Comparison of ENCODE assay signal across 28 mouse cellular contexts in the genomic region with DNA sequence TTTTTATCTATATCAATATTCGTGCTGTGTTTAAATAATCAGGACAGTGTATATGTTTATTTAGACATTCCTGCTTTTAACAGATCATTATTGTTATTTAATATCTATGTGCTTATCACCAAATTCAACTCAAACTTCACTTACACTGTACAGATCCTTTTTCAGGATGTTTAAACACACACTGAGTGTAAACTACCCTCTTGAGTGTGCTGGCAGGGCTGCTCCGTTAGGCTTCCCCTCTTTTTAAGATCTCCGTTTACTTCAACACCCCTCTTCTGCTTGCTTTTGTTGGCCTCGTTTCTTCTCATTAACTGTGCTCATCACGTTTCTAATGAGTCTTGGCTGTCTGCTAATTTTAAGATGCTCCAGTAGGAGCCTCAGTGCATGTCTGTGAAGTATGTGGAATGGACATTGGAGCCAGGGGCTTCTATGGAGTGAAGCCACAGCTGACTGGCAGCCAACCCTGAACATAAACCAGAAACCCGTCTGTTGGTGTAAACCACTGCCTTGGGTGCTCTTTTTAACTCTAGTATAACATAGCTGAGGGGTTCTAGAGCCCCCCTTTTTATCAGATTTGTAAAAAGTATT.
A peak's percentile ranks its signal among the peaks of the same experiment; 100 is the strongest.
DNase-seq lines count a peak whose midpoint lies in the region; ATAC-seq and TF ChIP-seq lines count a peak whose summit lies in the region.
"Had no signal": no experiment of that assay in that cellular context is flagged by ENCODE, and none has a peak within 500 bp of the region (broad histone marks: within the 10 kb centered on the region; RNA-seq: fewer than 3 reads in every experiment).

No protein-coding gene starts in this region.

- H3K4me1 ChIP-seq in forebrain, embryonic 13.5 days = no peaks in the 10 kb centered on the region
- no peaks in the 10 kb centered on the region for H3K4me1 ChIP-seq in forebrain, embryonic 11.5 days (replicated peaks; ENCODE audit: control insufficient read depth, insufficient read depth, low read length)
- H3K4me1 ChIP-seq in liver, adult 2 months (ENCODE audit: control insufficient read depth, insufficient read depth, low read length) = no peaks in the 10 kb centered on the region
- no peaks in the 10 kb centered on the region for H3K4me1 ChIP-seq in liver, postnatal 0 days (ENCODE audit: insufficient read depth)
- peaks cover 2% of the 10 kb centered on the region; the same call in 1 of the 2 replicates for H3K4me1 ChIP-seq in lung, embryonic 16.5 days (replicated peaks; ENCODE audit: control insufficient read depth, insufficient read depth, low read length)
- H3K4me1 ChIP-seq: embryonic facial prominence, embryonic 13.5 days; hindbrain, embryonic 10.5 days; hindbrain, embryonic 13.5 days; intestine, embryonic 15.5 days had no signal

- intact Hi-C loops in heart, postnatal 25 days (cut with DNase I) = no loop called here

- TF ChIP-seq EP300 in liver, postnatal 0 days (IDR thresholded peaks at IDR 0.05; ENCODE audit: low read depth) = no peak

- H3K36me3 ChIP-seq in forebrain, embryonic 13.5 days (ENCODE audit: poor library complexity, severe bottlenecking) = no peaks in the 10 kb centered on the region
- no peaks in the 10 kb centered on the region for H3K36me3 ChIP-seq in forebrain, embryonic 11.5 days (ENCODE audit: control insufficient read depth, insufficient read depth, low read length)
- no peaks in the 10 kb centered on the region for H3K36me3 ChIP-seq in liver, adult 2 months (ENCODE audit: control insufficient read depth, insufficient read depth, low read length)
- H3K36me3 ChIP-seq in liver, postnatal 0 days (replicated peaks; ENCODE audit: insufficient read depth, low read length) = no peaks in the 10 kb centered on the region
- H3K36me3 ChIP-seq in lung, embryonic 16.5 days (ENCODE audit: control insufficient read depth, insufficient read depth, low read length) = no peaks in the 10 kb centered on the region
- H3K36me3 ChIP-seq: embryonic facial prominence, embryonic 13.5 days; forebrain, embryonic 10.5 days; G1E; hindbrain, embryonic 10.5 days; hindbrain, embryonic 13.5 days; intestine, embryonic 15.5 days had no signal

- TF ChIP-seq CTCF in liver, adult 2 months (IDR thresholded peaks at IDR 0.05; ENCODE audit: low read depth, low read length) = no peak
- no peak for TF ChIP-seq CTCF in liver, postnatal 0 days (IDR thresholded peaks at IDR 0.05; ENCODE audit: low read depth)

- 0 out of 2 replicates have a peak, but pooled peaks cover 2% of the 10 kb centered on the region for H3K27me3 ChIP-seq in forebrain, embryonic 13.5 days
- no peaks in the 10 kb centered on the region for H3K27me3 ChIP-seq in forebrain, embryonic 11.5 days (ENCODE audit: control insufficient read depth, insufficient read depth, low read length)
- no peaks in the 10 kb centered on the region; the same call in 1 of the 2 replicates for H3K27me3 ChIP-seq in liver, adult 2 months (ENCODE audit: control insufficient read depth, insufficient read depth, low read length)
- no peaks in the 10 kb centered on the region for H3K27me3 ChIP-seq in liver, postnatal 0 days (ENCODE audit: insufficient read depth, low read length)
- H3K27me3 ChIP-seq in lung, embryonic 16.5 days (ENCODE audit: control insufficient read depth, insufficient read depth, low read depth, low read length) = peaks cover 3% of the 10 kb centered on the region; the same call in 1 of the 2 replicates
- H3K27me3 ChIP-seq: CH12.LX; hindbrain, embryonic 13.5 days; intestine, embryonic 15.5 days had no signal

- 0 out of 2 replicates have a peak, but pooled peaks have one; percentile 19 for ATAC-seq in forebrain, embryonic 13.5 days
- ATAC-seq in forebrain, embryonic 11.5 days (replicated peaks; ENCODE audit: low FRiP score) = no peak
- ATAC-seq in liver, postnatal 0 days = no peak
- peak; percentile 91 for ATAC-seq in lung, embryonic 16.5 days (ENCODE audit: low read depth)
- ATAC-seq: hindbrain, embryonic 16.5 days; intestine, embryonic 15.5 days; Patski had no signal

- H3K4me2 ChIP-seq in forebrain, embryonic 13.5 days = no peak overlapping the region
- no peak overlapping the region for H3K4me2 ChIP-seq in forebrain, embryonic 11.5 days (ENCODE audit: low read depth, low read length, severe bottlenecking)
- no peak overlapping the region for H3K4me2 ChIP-seq in liver, postnatal 0 days (ENCODE audit: low read depth, low read length)
- no peak overlapping the region for H3K4me2 ChIP-seq in lung, embryonic 16.5 days (ENCODE audit: low read depth, low read length)
- H3K4me2 ChIP-seq: embryonic facial prominence, embryonic 13.5 days; heart, embryonic 11.5 days; hindbrain, embryonic 13.5 days; intestine, embryonic 15.5 days had no signal

- H3K79me2 ChIP-seq in liver, adult 2 months (ENCODE audit: control insufficient read depth, insufficient read depth, low read length) = no peaks in the 10 kb centered on the region

- H3K27ac ChIP-seq in forebrain, embryonic 13.5 days = no peak overlapping the region
- no peak overlapping the region for H3K27ac ChIP-seq in forebrain, embryonic 11.5 days (ENCODE audit: low read depth, low read length)
- H3K27ac ChIP-seq in liver, adult 2 months (replicated peaks; ENCODE audit: insufficient read depth, low read depth, low read length) = no peak overlapping the region
- no peak overlapping the region for H3K27ac ChIP-seq in liver, postnatal 0 days (ENCODE audit: low read depth)
- no peak overlapping the region for H3K27ac ChIP-seq in lung, embryonic 16.5 days (ENCODE audit: low read length)
- H3K27ac ChIP-seq: embryonic facial prominence, embryonic 13.5 days; forebrain, embryonic 10.5 days; hindbrain, embryonic 10.5 days; hindbrain, embryonic 13.5 days; intestine, embryonic 15.5 days had no signal

- H3K9me3 ChIP-seq in forebrain, embryonic 13.5 days (replicated peaks) = no peaks in the 10 kb centered on the region
- no peaks in the 10 kb centered on the region for H3K9me3 ChIP-seq in forebrain, embryonic 11.5 days (ENCODE audit: control insufficient read depth, low read length)
- H3K9me3 ChIP-seq in liver, postnatal 0 days (ENCODE audit: low read length) = no peaks in the 10 kb centered on the region
- no peaks in the 10 kb centered on the region for H3K9me3 ChIP-seq in lung, embryonic 16.5 days (ENCODE audit: control insufficient read depth, low read length)
- H3K9me3 ChIP-seq: embryonic facial prominence, embryonic 13.5 days; forebrain, embryonic 10.5 days; G1E; hindbrain, embryonic 10.5 days; hindbrain, embryonic 13.5 days; intestine, embryonic 15.5 days had no signal

- H3K4me3 ChIP-seq in forebrain, embryonic 13.5 days = no peak overlapping the region
- no peak overlapping the region for H3K4me3 ChIP-seq in forebrain, embryonic 11.5 days (ENCODE audit: low read depth, low read length)
- H3K4me3 ChIP-seq in liver, adult 2 months (ENCODE audit: insufficient read depth, low read depth, low read length) = no peak overlapping the region
- no peak overlapping the region for H3K4me3 ChIP-seq in liver, postnatal 0 days (ENCODE audit: low read depth, low read length)
- H3K4me3 ChIP-seq in lung, embryonic 16.5 days (ENCODE audit: low read length) = no peak overlapping the region
- H3K4me3 ChIP-seq: embryonic facial prominence, embryonic 13.5 days; forebrain, embryonic 10.5 days; hindbrain, embryonic 10.5 days; hindbrain, embryonic 13.5 days; intestine, embryonic 15.5 days had no signal

- no peak for TF ChIP-seq POLR2A in liver, adult 2 months (IDR thresholded peaks at IDR 0.05; ENCODE audit: extremely low read depth, insufficient read depth, low read length)

- WGBS in forebrain, embryonic 13.5 days = 46% methylated on average over 6 of the region's 6 CpGs
- 67% methylated on average over 6 of the region's 6 CpGs for WGBS in forebrain, embryonic 11.5 days
- WGBS in liver, adult 2 months = 62% methylated on average over 6 of the region's 6 CpGs
- WGBS in liver, postnatal 0 days (ENCODE audit: insufficient replicate concordance) = 58% methylated on average over 6 of the region's 6 CpGs
- 23% methylated on average over 6 of the region's 6 CpGs for WGBS in lung, embryonic 16.5 days

- DNase-seq in forebrain, embryonic 11.5 days (ENCODE audit: low spot score) = no peak
- DNase-seq in heart, adult 11 months = peak; percentile 48
- no peak for DNase-seq in heart, postnatal 25 days (ENCODE audit: low spot score)
- DNase-seq in liver, adult 2 months (ENCODE audit: extremely low read depth, low read depth, low spot score) = peak; percentile 3
- DNase-seq in liver, postnatal 0 days = no peak
- no peak for DNase-seq in lung, postnatal 36 days
- DNase-seq: adrenal gland, postnatal 10 days; adrenal gland, postnatal 36 days; B cell, adult 2 months; cerebellum, adult 11 months; cerebellum, adult 2 months; cerebellum, adult 9-11 months; cerebellum, postnatal 25 days; gastrocnemius, postnatal 10 days; gastrocnemius, postnatal 36 days; heart, postnatal 36 days had no signal

- H3K9ac ChIP-seq in forebrain, embryonic 13.5 days = no peak overlapping the region
- H3K9ac ChIP-seq in forebrain, embryonic 11.5 days (ENCODE audit: low read length) = no peak overlapping the region
- H3K9ac ChIP-seq in liver, adult 2 months (ENCODE audit: low read depth, low read length) = no peak overlapping the region
- no peak overlapping the region for H3K9ac ChIP-seq in liver, postnatal 0 days (replicated peaks)
- no peak overlapping the region for H3K9ac ChIP-seq in lung, embryonic 16.5 days (ENCODE audit: low read length)
- H3K9ac ChIP-seq: embryonic facial prominence, embryonic 13.5 days; hindbrain, embryonic 13.5 days; intestine, embryonic 15.5 days had no signal

Comparison
In these comparisons a context has a peak if more than half of its experiments do, and no peak if none do; other contexts are left out.
1. ATAC-seq: peak in forebrain, embryonic 13.5 days (single experiment) and lung, embryonic 16.5 days (single experiment); none in forebrain, embryonic 11.5 days (single experiment) and liver, postnatal 0 days (single experiment).
2. DNase-seq: peak in heart, adult 11 months (single experiment) and liver, adult 2 months (single experiment); none in forebrain, embryonic 11.5 days (single experiment), heart, postnatal 25 days (single experiment), liver, postnatal 0 days (single experiment) and lung, postnatal 36 days (single experiment).